Mouse (Mus musculus) olfactory bulb, adult 2 months (tissue): ENCODE data around the gene Zfp644.

Source experiments
- CTCF ChIP-seq: fragments of 200-500 bp; IDR thresholded peaks from 2 replicates; pipeline ENCODE4 v1.5.1; 2012; ENCODE audit warnings: low read depth, mild to moderate bottlenecking, low read length, moderate library complexity; ENCODE audit not compliant: insufficient read depth
- POLR2A ChIP-seq: fragments of 200-500 bp; IDR thresholded peaks from 2 replicates; pipeline ENCODE4 v1.6.1; 2012; ENCODE audit warnings: mild to moderate bottlenecking, low read depth, low read length, moderate library complexity; ENCODE audit not compliant: insufficient read depth

DNA sequence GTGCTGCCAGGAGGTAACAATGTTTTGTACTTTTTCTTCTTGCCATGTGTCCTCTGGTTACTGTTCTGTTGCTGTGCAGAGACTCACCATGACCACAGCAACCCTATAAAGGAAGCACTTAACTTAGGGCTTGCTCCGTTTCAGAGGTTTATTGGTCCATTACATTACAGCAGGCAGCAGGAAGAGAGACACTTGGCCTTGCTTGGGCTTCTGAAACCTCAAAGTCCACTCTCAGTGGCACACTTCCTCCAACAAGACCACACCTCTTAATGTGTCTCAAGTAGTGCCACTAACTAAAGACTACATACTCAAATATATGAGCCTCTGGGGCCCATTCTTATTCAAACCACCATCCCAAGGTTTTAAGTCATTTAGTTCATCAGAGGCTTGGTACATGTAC, 36.2 kb downstream of the Zfp644 start:
- TF ChIP-seq CTCF (no peak), POLR2A (no peak)
